Mouse (Mus musculus) embryo, embryonic 11.5 days (tissue): ENCODE measurements at regions not wholly inside any gene's neighbourhood (a gene's known extent, or its start where the extent isn't known, plus 50 kb on each side); places are given as distances from the start of the nearest gene placed in this dataset.

Experiments
- DNase-seq: peaks from one replicate; pipeline ENCODE4 v3.0.0-alpha.2; 2012; ENCODE audit warnings: low read depth, low spot score

DNA sequence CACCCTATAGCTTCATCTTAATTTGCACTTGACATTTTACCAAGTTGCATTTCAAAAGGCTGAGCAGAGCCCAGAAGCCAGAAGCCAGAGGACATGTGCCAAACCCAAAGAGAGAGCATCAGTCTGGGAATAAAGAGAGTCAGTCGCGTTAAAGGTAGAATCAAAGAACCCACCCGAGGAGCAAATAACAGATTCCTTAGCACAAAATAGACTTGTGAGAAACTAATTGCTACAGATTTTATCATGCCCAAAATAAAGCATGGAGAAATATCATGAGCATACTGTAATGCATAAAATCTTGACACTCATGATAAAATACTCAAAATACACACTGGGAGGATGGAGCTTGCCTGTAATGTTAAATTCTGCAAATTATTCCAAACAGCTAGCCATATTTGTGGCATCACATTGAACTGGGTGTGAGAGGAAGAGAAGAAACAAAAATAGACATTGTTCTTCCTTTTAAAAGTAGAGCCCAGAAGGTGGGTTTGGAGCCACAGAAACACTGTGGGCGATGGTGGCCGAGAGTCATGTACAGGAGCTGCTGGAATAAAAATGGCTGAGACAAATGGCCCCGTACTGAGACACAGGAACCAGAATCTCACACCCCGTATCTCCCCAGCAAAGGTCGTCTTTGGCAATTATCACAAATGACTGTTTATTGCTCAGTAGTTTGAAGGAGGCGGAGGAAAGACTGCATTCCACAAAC is 317.2 kb downstream of the Klf6 start:
- DNase-seq = no peak

DNA sequence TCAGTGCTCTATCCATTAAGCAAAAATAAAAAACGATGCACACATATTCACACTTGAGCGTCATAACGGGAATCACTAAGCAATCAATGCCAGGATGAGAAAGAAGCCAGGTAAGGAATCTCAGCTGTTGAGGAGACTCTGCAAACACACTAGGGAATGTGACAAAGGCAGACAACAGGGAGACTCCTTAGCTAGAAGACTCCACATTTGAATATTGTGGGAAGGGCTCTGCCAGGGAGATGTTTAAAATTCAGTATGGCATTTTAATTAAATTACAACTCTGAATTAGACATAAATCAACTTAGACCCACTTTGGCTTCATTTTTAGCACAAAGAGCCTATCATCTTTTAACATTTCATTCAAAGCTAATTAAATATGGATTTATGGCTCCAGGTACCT is 327.9 kb downstream of the Klf6 start:
- no peak for DNase-seq

DNA sequence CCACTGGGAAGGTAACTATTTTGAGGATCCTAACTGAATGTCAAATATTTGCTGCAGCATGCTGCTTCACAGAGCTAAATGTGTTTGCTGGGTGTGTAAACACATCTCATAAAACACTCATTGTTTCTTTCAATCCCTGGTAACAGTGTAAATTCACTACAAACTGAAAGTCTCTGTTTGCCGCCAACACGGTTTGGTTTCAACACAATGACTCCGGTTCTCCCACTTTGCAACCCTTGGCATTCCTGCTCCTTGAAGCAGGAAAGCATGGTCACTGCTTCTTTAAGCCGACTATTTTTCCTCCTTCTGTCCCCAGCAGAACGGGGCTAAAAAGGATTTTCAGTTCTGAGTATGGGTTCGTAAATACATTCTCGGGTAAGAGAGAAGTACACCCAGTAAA is 328.3 kb downstream of the Klf6 start:
- DNase-seq = no peak

DNA sequence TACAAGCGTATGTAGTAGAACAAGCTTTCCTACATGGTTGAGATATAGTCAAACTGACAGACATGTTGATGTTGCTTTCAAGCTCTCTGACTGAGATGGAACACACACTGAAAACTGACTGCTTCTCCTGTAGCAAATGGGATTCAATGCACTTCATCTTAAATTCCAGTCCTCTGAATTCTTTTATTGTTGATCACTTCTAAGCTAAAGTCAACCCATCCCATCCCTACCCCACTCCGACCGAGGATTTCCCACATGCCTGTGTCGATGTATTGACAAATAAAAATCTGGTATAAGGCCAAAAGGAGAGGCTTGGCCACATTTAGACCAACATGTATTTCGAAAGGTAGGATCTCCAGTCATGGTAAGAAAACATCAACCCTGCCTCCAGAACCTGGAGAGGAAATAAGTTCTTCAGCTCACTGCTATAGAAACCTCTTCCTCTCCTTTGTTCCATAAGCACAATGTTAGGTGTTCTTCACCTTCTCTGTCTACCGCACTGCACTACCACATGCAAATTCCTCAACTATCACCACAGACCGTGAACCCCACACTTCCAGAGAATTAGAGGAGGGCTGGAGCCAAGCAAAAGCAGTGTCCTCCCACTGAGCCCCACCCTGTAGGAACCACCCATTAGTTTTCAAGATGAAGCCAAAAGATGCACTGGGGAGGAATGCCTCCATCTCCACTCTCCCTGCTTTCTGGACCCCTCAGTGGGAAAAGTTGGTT is 330.1 kb downstream of the Klf6 start:
- no peak for DNase-seq

DNA sequence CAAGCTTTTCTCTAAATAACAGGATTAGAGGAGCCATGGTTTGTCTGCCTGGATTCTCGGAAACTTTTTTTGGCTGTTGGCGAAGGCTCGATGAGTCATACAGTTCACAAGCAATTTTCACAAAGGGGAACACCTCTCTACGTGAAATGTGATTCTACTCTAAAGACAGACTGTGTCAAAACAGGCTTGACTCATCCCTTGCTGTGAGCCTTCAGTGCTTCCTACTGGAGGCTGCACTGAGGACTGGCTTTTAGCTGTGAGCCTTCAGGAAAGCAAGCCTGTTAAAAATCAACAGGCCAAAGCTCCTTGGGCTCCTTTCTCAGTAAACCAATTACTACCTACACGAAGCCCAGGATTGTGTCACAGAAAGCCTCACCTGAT is 330.6 kb downstream of the Klf6 start:
- DNase-seq = no peak

DNA sequence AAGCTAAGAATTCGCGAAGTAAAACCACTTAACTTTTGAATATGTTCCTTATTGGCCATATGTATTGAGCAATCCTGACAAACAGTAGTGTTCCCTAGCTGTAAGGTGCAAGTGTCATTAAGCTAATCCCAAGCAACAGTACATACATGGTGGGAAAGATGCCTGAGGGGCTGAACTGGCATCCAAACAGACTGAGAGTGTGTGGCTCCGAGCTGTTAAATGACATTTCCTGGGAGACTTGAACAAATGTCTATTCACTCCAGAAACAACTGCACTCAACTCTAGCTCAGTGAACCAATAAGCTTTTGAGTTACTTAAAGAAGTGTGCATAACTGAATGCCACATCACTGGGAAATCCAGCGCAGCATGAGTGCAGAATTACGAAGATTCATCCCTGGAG is 335.4 kb downstream of the Klf6 start:
- DNase-seq = no peak

DNA sequence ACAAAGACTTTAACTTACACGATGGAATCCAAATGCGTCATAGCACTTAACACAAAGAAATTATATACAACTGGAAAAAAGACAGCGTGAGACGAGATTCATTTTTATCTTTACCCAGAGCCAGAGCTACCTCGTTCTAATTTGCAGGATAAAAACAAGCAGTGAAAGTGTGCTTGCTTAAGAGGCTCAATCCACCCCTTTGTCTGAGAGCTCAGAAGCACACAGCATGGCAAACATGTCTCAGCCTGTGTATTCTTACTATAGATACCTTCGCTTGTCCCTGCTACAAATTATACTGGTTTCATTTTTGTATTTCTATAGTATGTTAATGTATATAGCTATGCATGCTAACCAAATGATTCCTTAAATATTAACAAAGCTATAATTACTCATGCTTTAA is 337.8 kb downstream of the Klf6 start:
- no peak for DNase-seq

DNA sequence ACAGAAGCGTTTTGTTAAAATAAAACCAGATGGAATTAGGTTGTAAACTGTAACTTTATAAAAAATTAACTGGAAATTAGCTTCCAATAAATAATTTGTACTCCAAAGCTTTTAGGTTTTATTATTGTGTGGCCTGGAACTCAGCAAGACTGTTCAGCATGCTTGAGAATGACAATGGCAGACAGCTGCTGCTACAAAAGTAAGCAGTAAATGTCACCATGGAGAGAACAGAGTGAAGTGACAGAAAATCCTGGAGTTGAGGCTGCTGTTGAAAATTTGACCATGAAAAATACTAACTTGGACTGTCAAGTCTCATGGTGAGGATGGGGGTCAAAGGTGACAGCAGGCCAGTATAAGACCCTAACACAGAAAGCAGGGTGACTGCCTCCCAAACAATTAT is 340.2 kb downstream of the Klf6 start:
- DNase-seq = no peak

DNA sequence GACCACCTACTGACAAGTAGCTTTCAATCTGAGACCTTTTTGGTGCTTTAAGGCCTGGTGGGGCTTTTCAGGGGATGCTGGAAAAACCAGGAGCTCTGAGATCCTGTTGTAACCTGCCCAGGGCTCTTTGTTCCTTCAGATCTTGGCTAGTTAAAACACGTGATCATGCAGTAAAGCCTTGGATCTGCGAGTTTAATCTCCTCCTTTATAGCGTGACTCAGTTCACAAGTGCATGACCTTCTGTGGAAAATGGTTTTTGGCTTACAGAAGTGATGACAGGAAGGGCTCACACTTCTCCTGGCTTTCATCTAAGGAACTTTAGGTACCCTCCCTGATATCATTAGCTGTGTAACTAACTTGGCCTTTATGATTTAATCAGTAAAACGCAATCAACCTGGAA is 343.1 kb upstream of the Pitrm1 start:
- DNase-seq = no peak

DNA sequence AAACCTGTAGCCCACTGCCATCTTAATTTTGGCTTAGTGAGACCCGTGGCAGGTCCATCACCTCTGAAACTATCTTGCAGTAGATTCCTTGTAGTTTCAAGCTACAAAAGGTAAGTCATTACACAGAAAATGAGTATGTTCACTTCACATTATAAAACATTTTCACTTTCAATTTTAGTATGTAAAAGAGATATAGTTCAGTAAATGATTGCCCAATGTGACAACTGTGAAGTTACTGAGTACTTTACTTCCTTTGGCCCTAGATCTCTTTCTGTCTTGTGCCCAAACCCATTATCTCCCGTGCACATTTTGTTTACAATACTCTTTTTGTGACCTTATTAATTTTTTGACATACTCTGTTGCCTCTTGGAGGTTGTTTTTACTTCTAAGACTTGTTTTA is 335.4 kb upstream of the Pitrm1 start:
- DNase-seq = no peak

DNA sequence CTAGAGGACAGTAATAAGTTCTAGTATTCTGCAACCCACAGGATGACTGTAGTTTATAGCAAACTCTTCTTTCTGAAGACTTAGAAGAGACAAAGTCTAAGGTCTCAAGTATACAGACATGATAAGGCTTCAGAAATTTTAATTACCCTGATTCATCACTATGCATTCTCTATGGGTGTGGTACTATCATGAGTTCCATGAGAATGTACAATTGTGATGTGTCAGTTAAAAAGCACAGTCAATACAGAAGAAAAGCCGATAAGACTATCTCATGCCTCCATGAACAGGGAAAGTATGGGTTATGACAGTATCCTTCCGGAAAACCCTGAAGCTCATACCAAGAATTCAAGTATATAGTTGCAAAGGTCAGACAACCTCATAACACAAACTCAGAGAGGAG is 333.8 kb upstream of the Pitrm1 start:
- no peak for DNase-seq

DNA sequence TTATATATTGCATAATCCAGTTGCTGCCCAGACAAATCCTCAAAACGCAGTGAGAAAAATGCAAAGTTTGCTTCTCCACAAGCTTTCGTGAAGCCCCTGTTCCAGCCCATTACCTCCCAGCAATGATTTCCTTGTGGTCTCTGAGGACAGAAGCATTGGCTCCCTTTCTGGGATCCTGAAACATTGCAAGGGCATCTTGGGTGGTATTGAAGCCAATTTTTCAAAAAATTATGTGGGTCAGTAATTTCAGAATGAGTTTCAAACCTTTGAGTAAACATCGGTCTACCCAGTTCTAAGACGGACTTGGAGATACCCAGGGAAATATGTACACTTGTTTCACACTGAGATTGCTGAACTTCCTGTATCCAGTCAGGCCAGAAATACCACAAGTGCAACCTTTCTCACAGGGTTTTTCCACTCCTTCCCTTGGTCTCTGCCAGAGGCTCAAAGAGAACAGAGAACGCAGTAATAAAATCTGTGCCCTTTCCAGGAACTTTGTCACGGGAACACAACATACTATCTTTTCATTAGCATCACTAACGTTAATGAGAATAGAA is 321.8 kb upstream of the Pitrm1 start:
- no peak for DNase-seq

DNA sequence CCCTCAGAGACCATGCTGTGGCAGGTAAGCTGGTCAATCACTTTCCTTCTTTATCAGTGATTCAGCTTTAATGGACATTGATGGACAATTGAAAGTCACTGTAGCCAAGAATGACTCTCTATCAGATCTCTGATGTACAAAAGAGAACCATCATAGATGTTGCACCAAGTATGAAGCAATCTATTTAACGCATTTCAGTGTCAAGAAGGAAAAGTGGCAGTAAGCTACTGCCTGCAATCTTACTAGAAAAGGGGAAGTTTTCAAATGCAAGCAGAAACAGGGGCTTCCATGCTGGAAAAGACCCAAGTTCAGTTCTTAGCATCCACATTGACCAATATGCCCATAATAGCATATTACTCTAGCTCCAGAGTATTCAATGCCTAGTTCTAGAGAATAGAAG is 319.7 kb upstream of the Pitrm1 start:
- DNase-seq = no peak

DNA sequence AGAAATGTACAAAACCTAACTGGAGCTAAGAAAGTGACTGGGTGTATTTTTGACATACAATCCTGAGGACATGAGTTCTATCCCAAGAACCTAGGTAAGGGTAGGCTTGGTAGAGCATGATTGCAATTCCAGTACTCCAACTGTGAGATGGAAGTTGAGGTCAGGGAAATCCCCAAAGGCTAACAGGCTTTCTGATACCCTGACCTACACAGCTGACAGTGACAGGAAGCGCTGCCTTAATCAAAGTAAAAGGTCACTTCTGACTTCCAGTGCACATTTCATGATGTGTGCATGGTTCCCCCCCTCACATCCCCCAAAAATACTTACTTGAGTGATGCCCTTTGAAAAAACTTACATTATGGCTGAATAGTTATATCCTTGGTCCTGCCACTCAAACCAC is 312.6 kb upstream of the Pitrm1 start:
- no peak for DNase-seq

DNA sequence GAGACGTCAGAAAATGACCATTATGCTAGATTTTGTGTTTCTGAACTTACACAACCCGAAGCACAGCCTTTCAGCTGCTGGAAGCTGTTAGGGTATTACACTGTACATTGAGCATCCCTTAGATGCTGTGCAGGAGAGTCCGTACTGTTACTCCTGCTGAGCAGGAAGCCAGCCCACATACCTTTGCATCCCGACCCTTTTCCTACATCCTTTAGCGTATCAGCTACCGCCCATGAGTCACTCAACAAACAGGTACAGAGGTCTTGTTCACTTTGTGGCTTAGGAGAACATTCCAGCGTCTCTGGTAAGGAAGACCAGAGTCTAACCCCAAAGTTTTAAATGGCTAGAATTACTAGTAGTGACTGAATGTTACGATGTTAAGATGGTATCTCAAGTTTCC is 311.4 kb upstream of the Pitrm1 start:
- DNase-seq = no peak

DNA sequence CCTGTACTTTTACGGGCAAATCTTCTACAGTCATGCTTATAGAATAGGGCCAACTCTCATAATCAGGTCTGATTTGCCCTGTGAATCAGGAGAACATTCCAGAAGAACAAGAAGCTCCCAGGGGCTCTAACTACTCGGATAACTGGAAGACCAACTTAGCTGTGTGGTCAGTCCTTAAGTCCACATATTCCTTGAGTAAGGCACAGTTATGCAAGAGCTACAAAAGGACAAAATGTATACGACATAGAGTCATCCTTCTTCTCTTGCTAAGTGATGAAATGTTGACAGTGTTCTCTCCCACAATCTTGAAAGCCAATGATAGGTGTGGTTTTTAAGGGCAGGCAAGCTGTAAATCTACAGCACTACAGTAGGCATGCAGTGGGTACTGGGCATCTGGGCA is 310.7 kb upstream of the Pitrm1 start:
- no peak for DNase-seq

DNA sequence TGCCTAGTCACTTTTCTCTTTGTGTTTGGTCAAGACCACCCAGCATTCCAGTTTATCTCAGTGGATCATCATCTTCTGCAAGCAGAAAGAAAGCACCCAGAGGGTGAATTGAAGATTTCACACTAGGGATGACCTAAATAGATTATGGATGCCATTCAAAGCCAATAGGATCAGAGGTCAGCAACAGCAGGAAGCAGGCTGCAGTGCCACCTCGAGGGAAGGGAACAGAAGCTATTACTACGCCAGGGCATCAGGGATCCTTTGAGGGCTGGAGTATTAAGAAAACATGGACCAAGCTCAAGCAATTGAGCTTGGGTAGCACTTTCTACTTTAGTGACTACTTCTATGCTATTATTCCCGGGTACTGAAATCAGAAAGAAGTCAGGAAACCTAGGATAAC is 307.1 kb upstream of the Pitrm1 start:
- DNase-seq = no peak

DNA sequence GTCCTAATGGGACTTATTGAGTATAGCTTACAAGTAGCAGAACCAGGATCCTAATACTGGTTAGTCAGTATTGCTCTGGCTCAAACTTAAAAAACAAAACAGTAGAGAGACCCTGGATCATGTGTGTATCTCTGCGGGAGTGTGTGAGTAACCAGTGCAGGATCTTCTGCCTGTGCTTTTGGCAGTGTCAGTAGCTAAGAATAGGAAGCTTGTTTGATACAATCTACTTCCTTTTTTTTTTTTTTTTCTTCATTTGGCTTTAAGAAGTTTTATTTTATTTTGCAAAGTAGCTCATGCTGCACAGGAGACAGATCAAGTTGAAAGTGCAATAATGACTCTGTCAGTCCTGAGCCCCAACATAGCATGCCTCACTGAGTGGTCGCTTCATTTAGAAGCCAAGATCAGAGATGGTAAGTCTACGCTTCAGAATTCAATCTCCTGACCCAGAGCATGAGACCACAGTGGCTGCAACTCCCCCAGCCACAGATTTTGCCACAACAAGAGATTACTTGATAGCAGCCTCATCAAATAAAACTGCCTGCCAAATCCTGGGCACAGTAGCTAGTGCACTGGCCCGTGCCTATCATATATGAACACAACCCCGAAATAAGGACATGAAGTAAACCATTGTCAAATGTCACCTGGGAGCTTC is 306.4 kb upstream of the Pitrm1 start:
- DNase-seq = no peak

DNA sequence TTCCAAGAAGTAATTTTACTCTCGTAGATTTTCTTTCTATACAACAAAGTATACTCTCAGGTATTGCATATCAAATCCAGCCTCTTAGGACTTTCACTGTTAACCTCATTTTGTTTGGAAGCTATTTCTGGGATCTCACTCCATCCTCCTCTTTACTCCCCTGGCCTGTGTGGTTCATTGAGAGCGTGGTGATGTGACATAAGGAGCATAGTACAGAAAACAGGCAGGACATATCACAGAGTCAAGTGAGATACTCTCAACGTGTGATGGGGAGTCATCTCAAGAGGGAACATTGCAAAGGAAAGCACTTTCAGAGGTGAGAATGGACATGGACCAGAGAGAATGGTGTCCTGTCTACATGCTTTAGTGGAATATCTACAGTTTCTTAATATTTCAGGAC is 297.8 kb upstream of the Pitrm1 start:
- DNase-seq = no peak

DNA sequence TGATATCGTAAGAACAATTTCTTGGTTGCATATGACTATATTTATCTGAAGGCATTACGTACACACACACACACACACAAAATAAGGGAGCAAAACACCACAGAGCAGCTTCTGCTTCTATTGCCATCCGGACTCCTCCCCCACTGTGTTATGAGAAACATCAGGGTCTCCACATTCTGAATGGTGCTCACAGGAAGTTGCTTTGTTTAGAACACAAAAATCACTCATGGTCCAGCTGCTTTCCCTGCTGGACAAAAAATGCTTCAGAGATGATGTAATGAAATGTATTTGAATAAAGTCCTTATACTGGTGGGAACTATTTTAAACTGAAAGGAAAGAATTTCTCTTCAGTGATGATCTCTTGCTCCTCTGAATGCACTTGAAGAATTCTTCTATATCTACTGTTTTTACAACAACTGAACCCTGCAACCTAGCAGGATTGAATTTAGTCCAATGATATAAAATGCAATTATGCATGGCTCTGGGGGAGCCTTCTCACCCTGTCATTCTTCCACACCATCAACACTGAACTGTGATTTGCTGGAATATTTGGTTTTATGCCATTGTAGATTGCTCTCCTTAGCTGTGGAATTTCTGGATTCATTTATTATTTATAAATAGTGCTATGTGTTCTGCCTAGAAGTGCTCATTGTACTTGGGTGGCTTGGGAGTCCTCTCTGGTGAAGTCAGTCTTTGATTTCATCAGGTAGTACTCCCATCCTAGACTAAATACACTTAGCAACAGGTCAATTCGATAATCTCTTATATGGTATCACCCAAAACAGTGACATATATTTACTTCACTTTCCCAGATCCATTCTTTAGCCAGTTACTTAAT is 296.7 kb upstream of the Pitrm1 start:
- DNase-seq = no peak

DNA sequence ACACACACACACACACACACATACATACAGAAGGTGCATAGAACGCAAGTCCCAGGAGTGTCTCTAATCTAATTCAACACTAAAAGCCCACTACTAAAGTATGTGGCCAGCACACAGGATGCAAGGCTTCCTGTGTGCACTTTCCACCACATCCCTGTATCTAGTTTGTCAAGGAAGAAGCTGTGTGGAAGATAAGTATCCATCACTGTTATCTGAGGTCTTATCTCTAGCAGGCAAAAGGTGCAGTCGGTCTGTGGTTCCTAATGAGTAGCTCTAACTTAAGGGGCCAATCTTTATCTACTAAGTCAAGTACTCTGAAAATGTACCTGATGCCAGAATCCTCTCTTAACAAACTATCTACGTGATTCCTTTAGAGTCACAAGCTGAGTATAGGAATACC is 295.8 kb upstream of the Pitrm1 start:
- no peak for DNase-seq

DNA sequence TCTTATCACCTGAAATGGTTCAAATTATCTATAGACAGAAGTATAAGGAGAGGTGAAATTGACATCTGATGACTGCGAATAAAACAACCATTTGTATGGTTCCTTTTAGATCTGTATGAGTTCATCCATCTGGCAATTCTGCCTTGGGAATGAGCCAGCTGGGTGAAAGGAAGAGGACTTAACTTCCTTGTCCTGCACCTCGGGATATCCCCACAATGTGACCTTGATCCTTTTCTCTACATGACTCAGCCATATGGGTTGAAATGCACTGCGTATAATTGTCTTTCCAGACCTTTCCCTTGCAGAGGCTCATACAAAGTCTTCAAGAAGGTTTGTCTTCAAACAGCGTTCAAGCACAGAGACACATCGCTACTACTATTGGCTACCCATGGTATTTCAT is 292.6 kb upstream of the Pitrm1 start:
- DNase-seq = no peak
